Mouse (Mus musculus): Measurements from ENCODE around the gene Spdye4c.

DNA sequence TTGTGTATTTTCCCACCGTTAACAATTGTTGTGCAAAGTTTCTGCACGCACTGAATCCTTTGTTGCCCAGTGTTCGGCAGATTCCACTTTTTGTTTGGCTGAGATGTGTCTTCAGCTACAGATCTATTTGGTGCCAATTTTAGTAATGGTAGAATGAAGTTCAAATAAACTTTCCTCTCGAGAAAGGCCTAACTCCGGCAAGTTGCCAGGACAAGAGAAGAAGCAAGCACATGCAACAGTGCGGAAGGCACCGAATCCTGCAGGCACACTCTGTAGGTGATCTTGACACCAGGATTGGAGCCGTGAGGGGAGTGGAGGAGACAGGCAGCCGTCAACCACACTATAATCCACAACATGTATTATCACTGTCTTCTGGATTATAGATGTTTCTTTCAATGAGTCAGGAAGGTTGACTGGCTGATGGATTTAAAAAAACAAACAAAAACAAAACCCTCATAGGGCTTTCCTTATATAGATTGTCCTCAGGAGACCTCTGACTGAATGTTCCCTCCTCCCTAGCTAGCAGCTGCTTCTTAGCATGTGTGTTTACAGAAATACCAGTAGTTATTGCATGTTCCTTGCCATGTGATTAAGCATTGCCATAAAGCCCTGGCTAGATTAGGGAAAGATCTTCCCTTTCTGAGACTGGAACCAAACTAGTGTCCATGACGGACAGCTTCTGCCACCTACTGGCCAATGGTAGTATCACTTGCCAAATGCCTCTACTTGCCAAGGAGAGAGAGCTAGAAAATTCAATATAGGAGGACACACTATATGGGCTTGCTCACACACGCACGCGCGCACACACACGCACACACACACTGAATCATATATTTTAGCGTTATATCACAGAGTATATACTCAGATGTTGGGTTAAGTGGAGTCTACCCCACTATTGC, 18.0 kb upstream of the Spdye4c start:
- TF ChIP-seq POLR2A (IDR thresholded peaks at IDR 0.05; ENCODE audit: control insufficient read depth in 1 of 2, insufficient read depth in 1 of 2, low read depth in 1 of 2, low read length in 2 of 2, poor library complexity in 1 of 2) (no peak), CTCF (IDR thresholded peaks at IDR 0.05 in 2 of 3, conservative IDR thresholded peaks at IDR 0.05 in 1 of 3; ENCODE audit: control insufficient read depth in 1 of 3, insufficient read depth in 1 of 3, low read depth in 2 of 3, low read length in 3 of 3, poor library complexity in 1 of 3, severe bottlenecking in 1 of 3) (peak; percentile 60 to 89 (median 63)), POLR2AphosphoS2 (IDR thresholded peaks at IDR 0.05; ENCODE audit: low read length) (no peak), ZNF384 (IDR thresholded peaks at IDR 0.05; ENCODE audit: low read depth, low read length) (no peak), E2F4 (IDR thresholded peaks at IDR 0.05; ENCODE audit: borderline replicate concordance, low read depth, low read length) (no peak), TBP (IDR thresholded peaks at IDR 0.05; ENCODE audit: low read depth, low read length) (no peak), NELFE (IDR thresholded peaks at IDR 0.05; ENCODE audit: low read depth, low read length) (no peak), ZMIZ1 (IDR thresholded peaks at IDR 0.05; ENCODE audit: low read depth, low read length) (no peak), USF1 (IDR thresholded peaks at IDR 0.05; ENCODE audit: low read depth, low read length) (no peak), JUND (IDR thresholded peaks at IDR 0.05; ENCODE audit: low read depth, low read length) (no peak), ZKSCAN1 (IDR thresholded peaks at IDR 0.05; ENCODE audit: low read depth, low read length) (no peak), ZC3H11A (IDR thresholded peaks at IDR 0.05; ENCODE audit: low read depth, low read length) (peak; percentile 52), HCFC1 (IDR thresholded peaks at IDR 0.05; ENCODE audit: low read depth, low read length) (no peak), GABPA (IDR thresholded peaks at IDR 0.05; ENCODE audit: low read depth, low read length) (no peak)
